Mouse (Mus musculus) cerebellum, adult 8-10 months (tissue): ENCODE results near the gene Rnf25.
A peak's percentile ranks its signal among the peaks of the same experiment; 100 is the strongest.

Experiments used
- DNase-seq: peaks from one replicate; pipeline ENCODE4 v3.0.0; 2022

The Rnf25 gene

GRCm38 (mm10) chr1:74601267-74601962 is at the start of gene Rnf25, which contains the start of gene Stk36:
TSS of gene Rnf25 (minus strand) at chr1:74601397.
TSS of gene Stk36 (plus strand) at chr1:74601445.
- DNase-seq = peak; percentile 75

GRCm38 (mm10) chr1:74643926-74644325 is 42.7 kb upstream of the Rnf25 start:
- no peak for DNase-seq

- DNase-seq = no peak
These were observed 42.3 kb upstream of the Rnf25 start for GRCm38 (mm10) chr1:74643524-74643923.

- no peak for DNase-seq
These were observed 31.5 kb upstream of the Rnf25 start for GRCm38 (mm10) chr1:74632734-74633133.

- DNase-seq = no peak
These were observed 26.8 kb upstream of the Rnf25 start for GRCm38 (mm10) chr1:74628001-74628400.

GRCm38 (mm10) chr1:74626076-74626475 is 24.9 kb upstream of the Rnf25 start:
- no peak for DNase-seq

GRCm38 (mm10) chr1:74624183-74624582 is 23.0 kb upstream of the Rnf25 start:
- no peak for DNase-seq

GRCm38 (mm10) chr1:74600501-74601266 is 513 bp downstream of the Rnf25 start:
- no peak for DNase-seq

- DNase-seq = no peak
These were observed 6.8 kb downstream of the Rnf25 start for GRCm38 (mm10) chr1:74594434-74594833.

- DNase-seq = peak; percentile 98
These were observed 13.3 kb downstream of the Rnf25 start, which contains the start of the genes Zfp142 and Bcs1l for GRCm38 (mm10) chr1:74587773-74588445. TSS of gene Zfp142 (minus strand) at chr1:74588246. TSS of gene Bcs1l (plus strand) at chr1:74588289.

GRCm38 (mm10) chr1:74587233-74587772 is 13.9 kb downstream of the Rnf25 start:
- no peak for DNase-seq

- DNase-seq = no peak
These were observed 16.4 kb downstream of the Rnf25 start for GRCm38 (mm10) chr1:74584616-74585398.

GRCm38 (mm10) chr1:74582621-74583020 is 18.6 kb downstream of the Rnf25 start:
- no peak for DNase-seq

- DNase-seq = no peak
These were observed 31.2 kb downstream of the Rnf25 start for GRCm38 (mm10) chr1:74569739-74570719.

- DNase-seq = no peak
These were observed 35.4 kb downstream of the Rnf25 start for GRCm38 (mm10) chr1:74565834-74566233.

- no peak for DNase-seq
These were observed 42.1 kb downstream of the Rnf25 start for GRCm38 (mm10) chr1:74559061-74559460.

- no peak for DNase-seq
These were observed 57.0 kb downstream of the Rnf25 start, which contains the start of gene Usp37 for GRCm38 (mm10) chr1:74544184-74544583. TSS of gene Usp37 (minus strand) at chr1:74544284.
